Mouse (Mus musculus): ENCODE results near the gene Ppm1b. TPM values are rescaled to one million over a fixed set of nuclear protein-coding genes. Genes with fewer than 3 reads are reported as not detected.

Ppm1b gene
- total RNA-seq, 4 experiments from 2014 or later = 114 to 117 (median 116) TPM

DNA sequence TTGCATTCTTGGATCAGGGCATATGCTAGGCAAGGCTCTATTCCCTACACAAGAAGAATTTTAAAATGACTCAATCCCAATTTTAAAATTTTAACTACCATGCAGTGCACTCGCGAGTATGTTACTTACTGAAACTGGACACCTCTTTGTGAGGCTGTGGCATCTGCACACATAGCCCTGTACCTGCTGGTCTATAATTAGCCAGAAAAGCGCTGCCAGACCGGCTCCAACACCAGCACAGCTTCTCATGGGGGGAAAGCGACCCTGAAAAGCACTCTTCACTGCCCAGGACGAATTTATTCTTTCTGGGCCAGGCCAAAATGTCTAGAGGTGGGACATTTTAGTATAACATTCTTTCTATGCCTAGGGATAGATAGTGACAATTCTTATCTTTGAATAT lies 114.1 kb downstream of the Ppm1b start:
- no peak for DNase-seq (ENCODE audit: low spot score in 2 of 2)

DNA sequence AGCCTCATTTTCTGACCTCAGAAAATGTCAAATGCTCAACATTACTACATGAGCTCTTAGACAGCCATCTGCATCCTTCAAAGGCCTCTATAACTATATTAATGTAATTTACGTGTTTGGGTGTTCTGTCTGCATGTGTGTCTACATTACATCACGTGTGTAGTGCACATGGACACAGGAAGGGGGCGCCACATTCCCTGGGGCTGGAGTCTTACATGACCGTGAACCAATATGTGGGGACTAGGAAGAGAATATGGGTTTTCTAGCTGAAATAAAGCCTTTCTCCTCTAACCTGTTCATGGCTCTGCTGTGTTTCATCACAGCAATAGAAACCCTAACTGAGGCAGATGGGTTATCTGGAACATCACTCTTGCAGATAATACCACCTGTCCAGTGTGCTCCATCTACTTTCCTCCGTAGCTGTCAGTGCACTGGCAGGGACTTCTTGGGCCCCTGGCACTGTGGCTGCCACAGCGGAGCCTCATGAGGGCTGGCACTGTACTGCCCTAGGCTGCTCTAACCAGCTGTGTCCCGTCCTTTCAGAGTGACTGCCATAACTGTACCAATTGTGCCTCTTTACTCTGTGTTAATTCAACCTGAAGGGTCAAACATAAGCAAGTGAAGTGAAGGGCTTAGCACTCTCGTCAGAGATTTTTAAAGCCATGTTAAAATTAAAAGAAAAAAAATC lies 114.7 kb downstream of the Ppm1b start:
- no peak for DNase-seq (ENCODE audit: low spot score in 2 of 2)

- DNase-seq (ENCODE audit: low spot score in 2 of 2) = no peak
Observed at GRCm38 (mm10) chr17:85072383-85072782, 115.8 kb downstream of the Ppm1b start.

DNA sequence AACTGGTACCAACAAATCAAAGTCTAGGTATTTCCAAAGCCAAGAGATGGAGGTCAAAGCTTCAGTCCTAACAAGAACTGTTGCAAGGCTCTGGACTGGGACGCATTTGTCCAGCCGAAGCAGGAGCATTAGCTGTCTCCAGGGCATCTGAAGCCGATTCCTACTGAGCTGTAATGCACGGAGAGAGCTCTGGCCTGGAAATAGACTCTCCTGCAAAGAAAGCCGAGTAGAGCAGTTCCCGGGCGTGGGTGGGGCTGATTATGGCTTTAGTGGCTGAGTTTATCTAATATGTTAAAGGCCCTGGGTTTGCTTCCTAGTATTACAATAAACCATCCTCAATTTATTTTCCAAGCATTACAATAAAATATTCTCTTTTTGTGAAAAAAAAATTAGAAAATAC lies 116.7 kb downstream of the Ppm1b start:
- DNase-seq (ENCODE audit: low spot score in 2 of 2) = no peak

Other genes with a start within 250 kb of the Ppm1b start
- 10 to 100 TPM; 62.3 to 66.0 (median 63.4) TPM for gene Lrpprc, start 166.0 kb upstream of the Ppm1b start, total RNA-seq (2022)
- gene Slc3a1, start 71.6 kb downstream of the Ppm1b start, total RNA-seq (2022) = under 1 TPM; 0.22 to 0.47 (median 0.25) TPM
- 100 to 1,000 TPM; 366 to 422 (median 399) TPM for gene Prepl, start 133.5 kb downstream of the Ppm1b start, total RNA-seq (2022)
- gene Camkmt, start 133.8 kb downstream of the Ppm1b start, total RNA-seq (2022) = 10 to 100 TPM; 11.8 to 15.6 (median 12.7) TPM

Data from layer of hippocampus, adult 8-10 months (tissue).